Mouse (Mus musculus) liver, embryonic 14.5 days (tissue): ENCODE data around the gene Baz2b.

Experiments
- CTCF ChIP-seq: IDR thresholded peaks from 2 replicates; pipeline ENCODE4 v1.5.1; 2016; ENCODE audit warnings: antibody characterized with exemption, low read depth, control low read depth
- EP300 ChIP-seq: IDR thresholded peaks from 2 replicates; pipeline ENCODE4 v1.6.1; 2016; ENCODE audit warnings: antibody characterized with exemption, low read depth

- TF ChIP-seq EP300 (no peak), CTCF (no peak)
Measured at GRCm38 (mm10) chr2:59997479-59998228, 212.0 kb downstream of the Baz2b start.
